Comparison of ENCODE assay signal across 14 mouse cellular contexts in the genomic region with DNA sequence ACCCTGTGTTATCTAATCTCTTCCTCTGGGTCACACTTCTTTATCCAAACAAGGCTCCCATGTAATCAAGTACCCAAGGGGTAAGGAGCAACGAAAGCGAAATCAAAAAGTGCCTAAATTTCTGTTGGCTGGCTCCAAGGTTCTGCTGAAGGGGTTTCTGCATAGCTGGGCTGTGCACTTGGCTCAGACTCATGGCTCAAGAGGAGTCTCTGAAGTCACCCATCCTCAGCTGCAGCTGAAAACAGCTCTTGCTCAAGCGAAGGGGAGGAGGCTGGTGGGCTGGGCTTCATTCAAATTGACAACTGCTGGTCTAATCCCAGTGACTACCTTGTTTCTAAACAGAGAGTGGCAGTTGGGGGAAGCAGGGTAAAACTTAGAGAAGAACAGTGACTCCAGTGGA.
DNase-seq lines count a peak whose midpoint lies in the region; ATAC-seq and TF ChIP-seq lines count a peak whose summit lies in the region.
"Had no signal": no experiment of that assay in that cellular context is flagged by ENCODE, and none has a peak within 500 bp of the region (broad histone marks: within the 10 kb centered on the region; RNA-seq: fewer than 3 reads in every experiment).

No protein-coding gene starts in this region.

- no peak for TF ChIP-seq CTCF in lung, adult 2 months (IDR thresholded peaks at IDR 0.05; ENCODE audit: insufficient read depth, low read length)
- no peak for TF ChIP-seq CTCF in lung, embryonic 14.5 days (IDR thresholded peaks at IDR 0.05; ENCODE audit: low read depth)
- TF ChIP-seq CTCF in intestine, postnatal 0 days (IDR thresholded peaks at IDR 0.05; ENCODE audit: low read depth), result no peak

- H3K27ac ChIP-seq in lung, embryonic 14.5 days (ENCODE audit: low read depth), result no peak overlapping the region
- H3K27ac ChIP-seq in intestine, postnatal 0 days (ENCODE audit: low read depth, low read length), result no peak overlapping the region
- no peak overlapping the region for H3K27ac ChIP-seq in midbrain, embryonic 11.5 days (ENCODE audit: low read depth, low read length)
- H3K27ac ChIP-seq: embryonic facial prominence, embryonic 13.5 days; forebrain, embryonic 12.5 days; kidney, embryonic 15.5 days had no signal

- WGBS in lung, adult 2 months, result 19% methylated on average over 3 of the region's 3 CpGs
- WGBS in lung, embryonic 14.5 days, result 22% methylated on average over 3 of the region's 3 CpGs
- 45% methylated on average over 3 of the region's 3 CpGs for WGBS in intestine, postnatal 0 days
- 53% methylated on average over 3 of the region's 3 CpGs for WGBS in midbrain, embryonic 11.5 days

- H3K79me2 ChIP-seq in myocyte (ENCODE audit: control insufficient read depth, insufficient read depth), result no peaks in the 10 kb centered on the region

- TF ChIP-seq POLR2A in lung, adult 2 months (IDR thresholded peaks at IDR 0.05; ENCODE audit: borderline replicate concordance, extremely low read depth, low read depth, low read length), result no peak
- TF ChIP-seq POLR2A in myocyte (IDR thresholded peaks at IDR 0.05; ENCODE audit: insufficient read length, low read depth), result no peak

- ATAC-seq in lung, embryonic 14.5 days (ENCODE audit: insufficient read depth), result no peak
- no peak for ATAC-seq in intestine, postnatal 0 days
- ATAC-seq in midbrain, embryonic 11.5 days (ENCODE audit: low FRiP score), result no peak
- ATAC-seq: Patski had no signal

- DNase-seq in lung, adult 18-20 months, result peak; percentile 44 to 62
- no peak for DNase-seq in lung, adult 2 months
- DNase-seq in gastrocnemius, postnatal 36 days, result peak; percentile 20 to 40
- DNase-seq in lung, embryonic 14.5 days, result peak; percentile 70
- no peak for DNase-seq in left cerebral cortex, adult 9 months (ENCODE audit: low spot score in 2 of 2)
- no peak for DNase-seq in midbrain, embryonic 11.5 days (ENCODE audit: low spot score, missing footprints)
- DNase-seq: adrenal gland, adult 2 months; cerebellum, postnatal 14 days had no signal

- H3K9ac ChIP-seq in lung, embryonic 14.5 days, result no peak overlapping the region
- no peak overlapping the region for H3K9ac ChIP-seq in intestine, postnatal 0 days (ENCODE audit: low read depth, low read length)
- H3K9ac ChIP-seq in midbrain, embryonic 11.5 days (ENCODE audit: low read length), result no peak overlapping the region
- H3K9ac ChIP-seq: embryonic facial prominence, embryonic 13.5 days; forebrain, embryonic 12.5 days; kidney, embryonic 15.5 days had no signal

- no peaks in the 10 kb centered on the region for H3K36me3 ChIP-seq in lung, embryonic 14.5 days (ENCODE audit: insufficient read depth)
- H3K36me3 ChIP-seq in myocyte (ENCODE audit: control insufficient read depth, insufficient read depth), result no peaks in the 10 kb centered on the region
- no peaks in the 10 kb centered on the region for H3K36me3 ChIP-seq in intestine, postnatal 0 days (ENCODE audit: control insufficient read depth, insufficient read depth)
- no peaks in the 10 kb centered on the region for H3K36me3 ChIP-seq in midbrain, embryonic 11.5 days (ENCODE audit: control insufficient read depth, insufficient read depth, low read length)
- H3K36me3 ChIP-seq: embryonic facial prominence, embryonic 13.5 days; forebrain, embryonic 12.5 days; kidney, embryonic 15.5 days had no signal

- H3K4me3 ChIP-seq in lung, adult 2 months (replicated peaks; ENCODE audit: extremely low read depth, low read depth, low read length), result no peak overlapping the region
- no peak overlapping the region for H3K4me3 ChIP-seq in lung, embryonic 14.5 days (ENCODE audit: low read depth, low read length)
- no peak overlapping the region for H3K4me3 ChIP-seq in myocyte
- no peak overlapping the region for H3K4me3 ChIP-seq in intestine, postnatal 0 days (ENCODE audit: low read depth, low read length)
- H3K4me3 ChIP-seq in midbrain, embryonic 11.5 days (ENCODE audit: low read depth, low read length), result no peak overlapping the region
- H3K4me3 ChIP-seq: embryonic facial prominence, embryonic 13.5 days; forebrain, embryonic 12.5 days; kidney, embryonic 15.5 days had no signal

- no peaks in the 10 kb centered on the region; the same call in 1 of the 2 replicates for H3K4me1 ChIP-seq in lung, adult 2 months (ENCODE audit: control insufficient read depth, insufficient read depth, low read length)
- H3K4me1 ChIP-seq in lung, embryonic 14.5 days (ENCODE audit: insufficient read depth), result no peaks in the 10 kb centered on the region; the same call in 1 of the 2 replicates
- H3K4me1 ChIP-seq in intestine, postnatal 0 days (replicated peaks; ENCODE audit: control insufficient read depth, insufficient read depth, low read length), result no peaks in the 10 kb centered on the region
- H3K4me1 ChIP-seq in midbrain, embryonic 11.5 days (ENCODE audit: control insufficient read depth, insufficient read depth, low read length), result no peaks in the 10 kb centered on the region
- H3K4me1 ChIP-seq: embryonic facial prominence, embryonic 13.5 days; forebrain, embryonic 12.5 days; kidney, embryonic 15.5 days had no signal

- H3K27me3 ChIP-seq in lung, embryonic 14.5 days (ENCODE audit: insufficient read depth, low read length), result no peaks in the 10 kb centered on the region
- H3K27me3 ChIP-seq in myocyte (ENCODE audit: control insufficient read depth, insufficient read depth, insufficient read length), result no peaks in the 10 kb centered on the region
- no peaks in the 10 kb centered on the region for H3K27me3 ChIP-seq in intestine, postnatal 0 days (replicated peaks; ENCODE audit: control insufficient read depth, insufficient read depth, low read length)
- no peaks in the 10 kb centered on the region for H3K27me3 ChIP-seq in midbrain, embryonic 11.5 days (ENCODE audit: control insufficient read depth, insufficient read depth, low read length)
- H3K27me3 ChIP-seq: embryonic facial prominence, embryonic 13.5 days; forebrain, embryonic 12.5 days; kidney, embryonic 15.5 days; Patski had no signal

- no peaks in the 10 kb centered on the region for H3K9me3 ChIP-seq in lung, embryonic 14.5 days (ENCODE audit: low read depth, low read length)
- no peaks in the 10 kb centered on the region for H3K9me3 ChIP-seq in intestine, postnatal 0 days (ENCODE audit: control insufficient read depth)
- H3K9me3 ChIP-seq in midbrain, embryonic 11.5 days (ENCODE audit: control insufficient read depth, low read length), result no peaks in the 10 kb centered on the region
- H3K9me3 ChIP-seq: embryonic facial prominence, embryonic 13.5 days; forebrain, embryonic 12.5 days; kidney, embryonic 15.5 days had no signal

- no peak overlapping the region for H3ac ChIP-seq in myocyte (ENCODE audit: control insufficient read depth, insufficient read length)

- H3K4me2 ChIP-seq in lung, embryonic 14.5 days, result no peak overlapping the region
- no peak overlapping the region for H3K4me2 ChIP-seq in myocyte (ENCODE audit: low read depth)
- no peak overlapping the region for H3K4me2 ChIP-seq in intestine, postnatal 0 days (replicated peaks; ENCODE audit: low read depth)
- H3K4me2 ChIP-seq in midbrain, embryonic 11.5 days, result no peak overlapping the region
- H3K4me2 ChIP-seq: embryonic facial prominence, embryonic 13.5 days; forebrain, embryonic 12.5 days; kidney, embryonic 15.5 days had no signal

- intact Hi-C loops in gastrocnemius, postnatal 36 days (cut with DNase I), result no loop called here

TF ChIP-seq in myocyte, 11 proteins besides CTCF, POLR2A, EP300 and RAD21:
- TF ChIP-seq MYOD1 (IDR thresholded peaks at IDR 0.05; ENCODE audit: control insufficient read depth in 1 of 3, insufficient read length in 2 of 3, low read depth in 2 of 3) (no peak), CEBPB (IDR thresholded peaks at IDR 0.05; ENCODE audit: insufficient read depth, poor library complexity, severe bottlenecking) (0 out of 2 replicates have a peak, but pooled peaks have one; percentile 18)

Comparison
In these comparisons a context has a peak if more than half of its experiments do, and no peak if none do; other contexts are left out.
1. DNase-seq: peak in lung, adult 18-20 months (2 of 2), gastrocnemius, postnatal 36 days (2 of 2) and lung, embryonic 14.5 days (single experiment); none in lung, adult 2 months (single experiment), left cerebral cortex, adult 9 months (0 of 2) and midbrain, embryonic 11.5 days (single experiment).